Mouse (Mus musculus) embryonic fibroblast, embryonic 13.5 days (primary cell): ENCODE measurements at regions not wholly inside any gene's neighbourhood (a gene's known extent, or its start where the extent isn't known, plus 50 kb on each side); places are given as distances from the start of the nearest gene placed in this dataset.

Experiments
- CTCF ChIP-seq: IDR thresholded peaks from 2 replicates; pipeline ENCODE4 v1.5.1; 2011; ENCODE audit warnings: mild to moderate bottlenecking, control low read depth, low read length, moderate library complexity, borderline replicate concordance; ENCODE audit not compliant: insufficient read depth
- POLR2A ChIP-seq: IDR thresholded peaks from 2 replicates; pipeline ENCODE4 v1.6.1; 2011; ENCODE audit warnings: low read depth, mild to moderate bottlenecking, control low read depth, low read length, moderate library complexity

- TF ChIP-seq CTCF, result no peak
- TF ChIP-seq POLR2A, result no peak
These were observed 451.6 kb downstream of the Psat1 start for GRCm38 (mm10) chr19:15495532-15495931.
